Mouse (Mus musculus) B cell, adult 2 months (primary cell): ENCODE data around the gene Lkaaear1.

Experiments
- DNase-seq, 2 experiments: peaks; one replicate each; pipeline ENCODE4 v3.0.0; 2022

The Lkaaear1 gene

DNA sequence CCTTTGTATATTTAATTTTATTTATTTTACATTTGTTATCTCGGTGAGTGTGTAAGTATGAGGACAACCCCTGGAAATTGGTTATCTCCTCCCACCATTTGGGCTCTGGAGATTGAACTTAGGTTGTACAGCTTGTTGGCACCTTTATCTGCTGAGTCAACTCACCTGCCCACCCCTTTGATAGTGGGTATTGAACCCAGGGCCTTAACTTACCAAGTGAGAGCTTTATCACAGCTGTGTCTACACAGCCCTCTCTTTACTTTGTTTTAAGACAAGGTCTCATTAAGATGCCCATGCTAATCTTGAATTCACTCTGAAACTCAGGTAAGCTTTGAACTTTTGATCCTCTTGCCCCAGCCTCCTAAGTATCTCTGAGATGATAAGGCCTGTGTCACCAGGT, 16.3 kb downstream of the Lkaaear1 start:
- DNase-seq: no peak

DNA sequence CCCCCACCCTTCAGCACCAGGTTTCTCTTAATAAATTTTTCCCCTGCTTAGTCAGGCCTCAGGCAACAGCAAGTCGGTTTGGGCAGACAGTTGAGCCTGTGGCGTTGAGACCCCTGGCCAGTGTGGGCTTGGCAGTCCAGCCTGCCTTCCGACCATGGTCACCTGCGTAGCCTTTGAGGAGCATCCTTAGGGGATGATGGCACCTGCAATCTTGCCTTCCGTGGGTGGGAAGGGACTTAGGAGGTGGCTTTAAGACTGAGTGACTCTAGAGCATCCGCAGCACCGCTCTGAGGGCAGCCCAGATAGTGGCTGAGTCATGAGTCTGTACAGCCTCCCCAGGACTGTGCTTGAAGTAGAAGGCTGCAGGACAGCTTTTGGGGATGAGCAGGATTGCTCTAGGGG, 17.5 kb downstream of the Lkaaear1 start:
- no peak for DNase-seq

DNA sequence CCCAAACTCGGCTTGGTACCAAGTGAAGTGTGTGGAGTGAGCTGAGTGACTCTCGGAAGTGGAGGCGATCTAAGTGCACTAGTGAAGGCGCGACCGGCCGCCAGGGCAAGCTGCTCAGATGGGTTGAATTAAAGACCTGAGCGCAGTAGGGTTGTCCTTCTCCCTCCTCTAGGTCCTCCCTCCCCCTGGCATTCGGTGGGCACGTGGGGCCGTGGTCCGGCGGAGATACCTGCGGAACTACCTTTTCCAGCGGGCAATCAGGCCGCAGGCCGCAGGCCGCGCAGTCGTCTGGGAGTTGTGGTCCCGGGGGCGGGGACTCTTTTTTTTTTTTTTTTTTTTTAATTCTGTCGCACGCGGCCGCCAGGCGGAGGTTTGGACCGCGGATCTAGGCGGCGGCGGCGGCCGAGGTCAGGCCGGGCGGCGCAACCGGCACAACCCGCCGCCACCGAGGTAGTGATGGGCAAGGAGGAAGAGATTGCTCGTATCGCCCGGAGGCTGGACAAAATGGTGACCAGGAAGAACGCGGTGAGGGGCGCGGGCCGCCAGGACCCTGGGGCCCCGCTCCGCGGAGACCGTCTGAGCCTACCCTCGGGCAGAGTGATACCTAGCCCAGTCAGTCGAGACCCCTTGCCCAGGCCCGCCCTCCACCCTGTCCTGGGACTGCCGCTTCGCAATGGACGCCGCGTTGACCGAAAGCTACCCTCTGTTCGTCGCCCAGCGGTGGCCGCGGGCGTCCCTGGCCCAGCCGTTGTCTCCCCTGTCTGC, 18.1 kb downstream of the Lkaaear1 start, which contains the start of gene Tcea2:
TSS of gene Tcea2 (plus strand) at position 360 of the 765 bp plus-strand sequence.
- peak; percentile 73 to 74 for DNase-seq

DNA sequence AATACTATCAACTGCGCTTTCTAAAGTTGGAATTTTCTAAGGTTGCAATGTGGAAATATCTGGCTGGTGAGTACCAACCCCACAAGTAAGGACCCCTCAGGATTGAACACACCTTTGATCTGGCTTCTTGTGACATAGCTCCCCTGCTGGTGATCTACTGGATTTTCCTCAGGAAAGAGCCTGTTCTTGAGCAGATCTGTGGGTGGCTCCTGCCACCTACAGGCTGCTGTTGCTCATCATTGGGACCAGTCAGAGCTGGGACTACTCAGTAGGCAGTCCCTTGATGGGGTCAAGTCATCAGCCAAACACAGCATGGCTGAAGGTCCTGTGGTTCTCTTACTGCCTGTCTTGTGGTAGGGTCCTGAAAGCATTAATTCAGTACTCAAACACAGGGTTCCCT, 19.5 kb downstream of the Lkaaear1 start:
- DNase-seq: peak; percentile 79 to 82

- DNase-seq: no peak
These were observed 20.5 kb downstream of the Lkaaear1 start for GRCm38 (mm10) chr2:181677755-181678098.

DNA sequence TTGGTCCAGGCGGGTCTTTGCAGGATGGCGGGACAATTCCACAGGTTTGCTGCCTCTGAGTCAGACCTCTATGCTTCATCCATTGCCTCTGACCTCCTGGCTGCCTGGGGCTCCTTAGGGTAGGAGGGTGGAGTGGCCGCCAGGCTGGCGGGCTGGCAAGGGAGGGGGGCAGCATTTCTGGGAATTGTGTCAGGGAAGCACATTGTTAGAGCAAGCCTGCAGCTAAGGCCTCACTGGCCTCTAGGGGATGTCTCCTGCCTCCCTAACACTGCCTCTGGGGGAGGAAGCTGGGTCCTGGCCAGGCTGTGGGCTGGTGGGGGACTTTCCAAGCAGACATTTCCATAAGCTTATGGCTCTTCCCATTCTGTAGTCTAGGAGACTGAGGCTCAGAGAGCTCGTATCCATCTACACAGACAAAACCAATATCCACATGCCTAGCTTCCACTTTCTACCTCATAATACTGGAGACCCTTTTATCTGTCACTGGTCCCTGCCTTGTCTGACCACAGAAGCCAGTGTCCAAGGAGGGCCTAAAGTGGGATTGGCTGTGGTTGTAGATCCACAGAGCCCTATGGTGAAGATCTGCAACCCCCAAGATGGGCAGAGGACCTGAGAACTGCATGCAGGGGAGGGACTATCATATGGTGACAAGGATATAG, 21.0 kb downstream of the Lkaaear1 start:
- DNase-seq: no peak

DNA sequence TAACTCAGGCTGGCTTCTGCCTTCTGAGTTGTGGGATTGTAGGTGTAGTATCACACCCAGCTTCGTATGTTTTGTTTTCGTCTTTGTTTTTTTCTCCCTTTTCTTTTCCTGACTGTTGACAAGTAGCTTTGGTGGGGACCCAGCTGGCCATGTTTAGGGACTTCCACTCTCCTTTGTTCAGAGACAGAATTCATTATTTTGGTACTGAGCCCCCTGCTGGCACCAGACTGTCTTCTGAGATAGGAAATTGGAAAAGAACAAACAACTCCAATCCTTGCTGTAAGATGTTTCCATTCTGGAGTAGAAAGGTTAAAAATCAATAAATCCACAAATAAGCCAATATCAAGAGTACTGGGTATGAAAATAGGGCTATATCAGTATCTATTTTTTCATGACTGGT, 21.8 kb downstream of the Lkaaear1 start:
- DNase-seq: no peak

DNA sequence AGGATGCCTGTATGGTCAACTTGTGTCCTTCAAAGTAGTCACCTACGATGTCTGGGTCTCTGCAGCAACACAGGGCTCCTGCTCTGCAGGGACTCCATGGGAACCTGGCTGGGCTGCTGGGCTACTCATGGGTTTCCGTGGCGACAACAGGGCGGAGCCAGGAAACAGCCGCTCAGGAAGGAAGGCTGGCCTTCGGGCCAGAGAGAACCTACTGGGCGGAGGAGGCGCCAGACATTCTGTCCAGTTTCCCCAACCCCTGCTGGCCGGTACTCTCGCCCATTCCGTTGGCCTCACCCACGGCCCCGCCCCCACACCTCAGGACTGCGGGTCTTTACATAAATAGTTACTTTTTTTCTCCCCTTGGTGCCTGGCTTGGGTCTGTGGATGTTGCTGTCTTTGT, 22.8 kb downstream of the Lkaaear1 start:
- no peak for DNase-seq

DNA sequence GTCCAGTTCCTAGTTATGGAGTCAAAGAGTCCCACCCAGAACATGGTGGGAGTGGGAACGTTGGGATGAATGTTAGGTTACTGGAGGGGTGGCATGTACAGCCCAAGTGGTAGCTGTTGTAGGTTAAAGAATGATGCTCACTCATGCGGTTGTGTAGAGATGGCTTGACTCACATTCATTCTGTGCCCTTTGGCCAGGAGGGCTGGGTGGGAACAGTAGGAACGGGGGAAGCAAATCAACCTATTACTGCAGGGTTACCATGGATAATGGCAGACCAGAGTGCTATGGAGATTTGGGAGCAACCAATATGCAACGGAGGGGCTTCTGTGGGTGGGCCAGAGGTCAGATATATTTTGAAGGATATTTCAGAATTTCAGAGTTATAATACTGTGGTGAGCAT, 23.3 kb downstream of the Lkaaear1 start:
- DNase-seq: no peak

GRCm38 (mm10) chr2:181673501-181673900, 24.7 kb downstream of the Lkaaear1 start:
- DNase-seq: no peak

- no peak for DNase-seq
These were observed 26.3 kb downstream of the Lkaaear1 start for GRCm38 (mm10) chr2:181671984-181672383.

GRCm38 (mm10) chr2:181671326-181671725, 26.9 kb downstream of the Lkaaear1 start, which contains the start of gene Sox18:
Gene Sox18, minus strand, starts transcription at chr2:181671640.
- DNase-seq: no peak

DNA sequence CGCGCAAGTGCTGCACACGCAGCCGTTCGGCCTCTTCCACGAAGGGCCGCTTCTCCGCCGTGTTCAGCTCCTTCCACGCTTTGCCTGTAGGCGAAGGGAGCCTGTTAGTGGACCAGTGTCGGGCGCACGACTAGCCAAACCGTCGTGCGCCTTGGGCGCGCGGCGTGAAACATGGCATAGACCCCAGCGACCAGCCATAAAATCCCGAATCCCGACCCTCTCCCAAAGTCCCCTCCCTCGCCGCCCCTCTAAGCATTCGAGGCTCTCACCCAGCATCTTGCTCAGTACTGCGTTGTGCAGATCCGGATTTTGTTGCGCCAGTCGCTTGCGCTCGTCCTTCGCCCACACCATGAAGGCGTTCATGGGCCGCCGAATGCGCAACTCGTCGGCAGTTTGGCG, 27.3 kb downstream of the Lkaaear1 start:
- DNase-seq: no peak

GRCm38 (mm10) chr2:181670285-181670912, 27.8 kb downstream of the Lkaaear1 start:
- DNase-seq: peak in 1 of 2 experiments; percentile 21

- DNase-seq: no peak
These were observed 35.0 kb downstream of the Lkaaear1 start for GRCm38 (mm10) chr2:181663298-181663630.

GRCm38 (mm10) chr2:181662620-181663297, 35.5 kb downstream of the Lkaaear1 start:
- DNase-seq: no peak

GRCm38 (mm10) chr2:181659609-181660055, 38.6 kb downstream of the Lkaaear1 start:
- DNase-seq: peak; percentile 85 to 87

DNA sequence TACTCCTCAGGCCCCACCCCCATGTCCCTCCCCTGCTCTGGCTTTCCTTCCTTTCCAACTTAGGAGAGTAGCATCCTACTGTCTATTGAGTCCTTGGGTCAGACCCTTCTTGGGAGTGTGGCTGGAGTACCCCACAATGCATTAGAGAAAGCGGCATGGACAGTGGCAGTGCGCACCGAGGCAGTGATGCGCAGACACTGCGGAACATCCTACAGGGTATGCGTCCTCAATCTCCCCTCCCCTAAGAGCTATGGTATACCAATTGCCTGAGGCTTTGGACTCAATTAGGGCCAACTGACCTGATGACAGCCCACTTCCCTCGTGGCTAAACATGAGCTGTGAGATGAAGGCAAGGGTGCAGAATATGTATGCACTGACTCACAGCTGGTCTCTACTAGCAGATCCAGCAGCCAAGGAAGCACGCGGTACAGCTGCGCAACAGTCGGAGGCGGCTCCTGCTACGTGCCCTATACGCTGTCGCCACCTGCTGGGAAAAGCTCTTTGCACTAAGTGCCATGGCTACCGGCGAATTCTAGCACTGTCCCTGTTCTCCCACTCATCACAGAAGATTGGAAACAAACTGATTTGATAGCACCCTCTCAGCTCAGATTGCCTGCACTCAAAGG, 39.2 kb downstream of the Lkaaear1 start:
- peak; percentile 13 to 16 for DNase-seq

DNA sequence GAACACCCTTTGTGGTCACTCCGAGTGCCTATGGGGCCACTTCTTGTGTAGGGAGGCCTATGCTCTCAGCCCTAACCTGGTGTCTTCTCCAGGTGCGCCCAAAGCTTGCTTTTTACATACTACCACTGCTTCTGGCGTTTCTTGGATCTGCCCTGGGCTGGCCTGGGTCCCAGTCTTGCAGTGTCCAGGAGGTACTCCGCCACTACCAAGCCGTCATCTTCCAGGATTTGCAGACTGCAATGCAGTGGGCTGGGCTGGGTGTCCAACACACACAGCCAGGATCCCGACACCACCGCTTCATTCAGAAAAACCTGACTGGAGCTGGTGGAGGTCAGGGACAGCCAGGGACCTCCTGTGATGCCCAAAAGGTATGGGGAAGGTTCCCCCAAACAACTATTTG, 39.7 kb downstream of the Lkaaear1 start:
- DNase-seq: no peak

DNA sequence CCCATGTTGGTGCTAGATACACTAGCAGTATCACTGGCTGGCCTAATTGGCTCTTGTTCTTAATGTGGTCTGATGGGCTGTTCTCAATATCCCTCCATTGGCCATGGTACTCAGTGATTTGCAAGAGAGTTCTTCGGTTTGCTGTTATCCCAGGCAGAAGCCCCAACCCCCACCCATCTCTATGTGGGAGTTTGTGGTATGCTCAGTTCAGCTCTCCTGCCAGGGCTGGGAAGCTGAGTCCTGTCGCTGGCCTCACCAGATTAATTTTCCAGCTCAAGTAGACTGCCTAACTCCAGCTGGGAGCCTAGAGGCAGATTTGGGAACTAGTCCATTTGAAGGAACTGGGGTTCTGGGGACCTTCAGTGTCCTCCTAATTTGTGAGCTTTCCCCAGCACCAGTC, 40.8 kb downstream of the Lkaaear1 start:
- no peak for DNase-seq

GRCm38 (mm10) chr2:181656734-181657133, 41.5 kb downstream of the Lkaaear1 start, which contains the start of gene Gm29797:
Gene Gm29797, plus strand, starts transcription at chr2:181657034.
- no peak for DNase-seq

DNA sequence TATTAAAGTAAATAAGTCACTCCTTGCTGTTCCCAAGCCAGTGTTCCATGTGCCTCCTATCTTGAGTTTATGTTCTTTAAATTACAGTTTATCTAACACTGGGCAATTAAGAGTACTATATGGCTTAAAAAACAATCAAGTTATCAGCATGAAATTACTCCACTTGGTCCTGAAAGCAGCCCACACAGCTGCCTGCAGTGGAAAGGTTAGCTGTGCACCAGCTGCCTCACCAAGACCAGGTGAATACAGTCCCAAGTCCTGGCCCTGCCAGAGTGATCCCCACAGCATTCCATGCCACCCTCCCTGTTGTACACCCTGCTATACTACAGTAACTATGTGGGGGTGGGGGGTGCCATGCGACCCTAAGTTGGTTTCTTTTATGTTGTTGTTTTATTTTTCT, 44.7 kb downstream of the Lkaaear1 start:
- DNase-seq: no peak

GRCm38 (mm10) chr2:181653065-181653464, 45.2 kb downstream of the Lkaaear1 start:
- no peak for DNase-seq
